Mouse (Mus musculus) brown adipose tissue, adult 24 weeks (tissue): ENCODE measurements around the gene Ccdc124. TPM values are rescaled to one million over a fixed set of nuclear protein-coding genes. Genes with fewer than 3 reads are reported as not detected.

Experiments
- H3K27ac ChIP-seq: fragments of 200-500 bp; replicated peaks from 2 replicates; pipeline ENCODE4 v1.5.1; 2012; ENCODE audit warnings: low read depth, mild to moderate bottlenecking, low read length
- H3K4me1 ChIP-seq: fragments of 200-500 bp; 2 replicates; pipeline ENCODE4 v1.6.1; 2012; ENCODE audit warnings: low read length, mixed read lengths; ENCODE audit not compliant: control insufficient read depth, insufficient read depth, insufficient read length
- H3K4me3 ChIP-seq: fragments of 200-500 bp; 2 replicates; pipeline ENCODE4 v1.5.1; 2012; ENCODE audit warnings: low read depth, mild to moderate bottlenecking, low read length, moderate library complexity; ENCODE audit not compliant: insufficient read depth
- polyA plus RNA-seq: library from polyadenylated mRNA; stranded (reverse); fragments of >200 nt; gene quantifications from 2 replicates; pipeline ENCODE4 v1.2.4, GENCODE M21; 2012; ENCODE audit not compliant: missing spikeins, insufficient read depth, insufficient read length

Ccdc124 gene
- polyA plus RNA-seq, 1 experiment = 60.6 TPM

DNA sequence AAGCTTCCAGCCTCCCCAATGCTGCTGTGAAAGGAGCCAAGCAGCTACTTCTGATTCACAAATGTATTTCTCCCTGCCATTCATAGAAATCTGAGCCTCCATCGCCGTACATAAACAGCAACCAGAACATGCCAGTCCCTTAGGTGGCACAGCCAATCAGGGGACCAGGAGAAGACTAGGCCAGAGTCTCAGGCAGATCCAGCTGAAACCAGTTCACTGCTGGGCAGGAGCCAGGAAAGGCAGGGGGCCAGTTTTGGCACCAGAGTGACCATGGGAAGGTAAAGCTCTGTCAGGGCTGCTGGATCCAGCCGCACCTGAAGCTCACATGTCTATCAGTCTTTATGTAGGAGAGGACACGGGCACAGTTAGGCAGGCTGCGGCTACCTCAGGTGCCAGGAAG lies 16.9 kb upstream of the Ccdc124 start:
- no peaks in the 10 kb centered on the region for H3K4me1 ChIP-seq
- H3K4me3 ChIP-seq = no peak overlapping the region
- H3K27ac ChIP-seq = no peak overlapping the region

DNA sequence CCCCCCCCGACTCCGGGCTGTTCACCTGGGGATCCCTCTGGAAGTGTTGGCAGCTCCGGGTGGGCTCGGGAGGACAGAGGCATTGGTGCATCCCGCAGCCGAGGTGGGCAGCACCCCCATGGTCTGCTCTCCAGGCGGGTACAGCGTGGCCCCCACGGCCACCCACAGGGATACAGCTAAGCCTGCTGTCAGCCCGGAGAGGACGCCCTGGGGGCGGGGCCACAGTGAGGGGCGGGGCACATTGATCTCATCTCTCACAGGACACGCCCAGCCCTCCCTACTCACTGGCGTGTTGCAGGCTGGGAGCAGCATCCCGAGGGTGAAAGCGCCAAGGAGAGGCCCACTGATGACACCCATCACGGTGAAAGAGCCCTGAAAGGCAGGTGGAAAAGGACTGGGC lies 13.9 kb upstream of the Ccdc124 start:
- Histone ChIP-seq H3K4me1 (no peaks in the 10 kb centered on the region), H3K27ac (no peak overlapping the region)

DNA sequence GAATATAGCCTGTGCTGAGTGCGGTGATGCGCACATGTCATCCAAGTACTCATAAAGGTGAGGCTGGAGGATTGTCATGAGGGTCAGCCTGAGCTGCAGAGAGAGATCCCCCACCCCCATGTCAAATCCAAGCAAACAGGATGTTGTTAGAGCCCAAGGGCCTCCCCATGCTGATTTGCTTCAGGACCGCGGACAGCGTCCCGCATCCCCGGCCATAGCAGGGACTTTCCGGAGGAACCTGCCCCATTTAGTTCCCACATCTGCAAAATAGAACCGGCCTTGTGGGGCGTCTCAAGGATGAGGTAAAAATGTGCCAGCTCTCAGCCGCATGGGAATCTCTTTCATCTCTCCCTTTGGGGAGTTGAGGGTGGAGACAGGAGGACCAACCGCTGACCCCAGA lies 11.9 kb upstream of the Ccdc124 start:
- peaks cover 3% of the 10 kb centered on the region; the same call in 1 of the 2 replicates for H3K4me1 ChIP-seq
- no peak overlapping the region for H3K27ac ChIP-seq
- H3K4me3 ChIP-seq = no peak overlapping the region

More for the DNA sequence above, 13.9 kb upstream of the Ccdc124 start:
- H3K4me3 ChIP-seq = no peak overlapping the region

DNA sequence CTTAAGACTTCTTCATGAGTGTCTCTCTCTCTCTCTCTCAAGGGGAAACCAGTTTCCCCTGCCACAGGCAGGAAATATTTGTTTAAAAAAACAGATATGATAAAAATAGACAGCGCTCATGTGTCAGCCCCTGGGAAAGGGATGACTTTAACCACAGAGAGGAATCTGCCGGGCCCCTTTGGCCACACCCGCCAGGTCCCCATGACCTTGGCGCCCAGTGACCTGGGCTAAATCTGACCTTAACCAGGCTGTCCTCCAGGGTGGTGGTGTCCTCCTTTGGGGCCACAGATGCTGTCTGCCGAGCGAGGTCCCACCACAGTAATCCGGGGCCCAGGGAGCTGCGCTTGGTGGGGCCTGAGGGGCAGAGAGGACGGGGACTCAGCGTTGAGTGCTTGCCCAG lies 10.9 kb upstream of the Ccdc124 start:
- peaks cover 3% of the 10 kb centered on the region; the same call in 1 of the 2 replicates for H3K4me1 ChIP-seq
- H3K4me3 ChIP-seq = no peak overlapping the region

GRCm38 (mm10) chr8:70884186-70884585 lies 10.5 kb upstream of the Ccdc124 start:
- H3K4me1 ChIP-seq = peaks cover 3% of the 10 kb centered on the region; the same call in 1 of the 2 replicates
- no peak overlapping the region for H3K27ac ChIP-seq
- no peak overlapping the region for H3K4me3 ChIP-seq

More for the DNA sequence above, 10.9 kb upstream of the Ccdc124 start:
- H3K27ac ChIP-seq = no peak overlapping the region

DNA sequence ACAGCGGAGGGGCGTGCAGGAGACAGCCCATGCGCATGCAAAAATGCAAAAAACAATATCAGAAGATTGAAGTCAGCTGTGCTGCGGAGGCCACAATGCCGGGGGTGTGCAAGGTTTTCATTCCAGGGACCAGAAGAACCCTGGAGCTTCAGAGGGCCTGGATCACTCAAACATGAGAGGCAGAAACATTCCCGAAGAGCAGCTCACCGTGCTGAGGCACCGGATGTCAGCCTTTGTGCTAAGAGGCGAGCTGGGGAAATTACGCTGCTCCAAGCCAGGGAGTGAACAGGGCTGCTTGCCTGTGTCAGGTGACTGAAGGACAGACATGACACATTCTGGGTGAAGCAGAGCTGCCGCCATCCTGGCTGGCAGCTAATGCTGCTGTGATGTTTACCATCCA lies 6.8 kb upstream of the Ccdc124 start:
- Histone ChIP-seq H3K4me1 (peaks cover 3% of the 10 kb centered on the region; the same call in 1 of the 2 replicates), H3K4me3 (peak overlapping the region; percentile 31), H3K27ac (peak overlapping the region; percentile 61)

DNA sequence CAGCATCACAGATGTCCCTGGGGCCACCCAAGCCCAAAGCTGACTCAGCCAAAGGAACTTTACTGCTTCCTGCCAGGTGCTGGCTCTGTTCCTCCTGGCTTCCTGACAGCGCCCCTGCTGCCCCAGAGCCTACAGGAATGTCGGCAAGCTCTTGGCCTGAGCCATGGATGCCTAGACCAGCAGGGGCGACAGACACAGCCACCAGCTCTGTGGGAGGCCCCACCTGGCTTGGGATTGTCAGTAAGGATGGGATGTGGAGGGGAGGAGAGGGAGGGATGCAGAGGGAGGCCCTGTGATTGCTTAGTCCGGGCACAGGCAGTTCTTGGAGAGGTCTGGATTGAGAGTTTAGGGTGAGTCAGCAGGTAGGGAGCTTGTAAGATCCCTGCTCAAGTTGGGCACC lies 6.4 kb upstream of the Ccdc124 start:
- Histone ChIP-seq H3K4me1 (peaks cover 3% of the 10 kb centered on the region; the same call in 1 of the 2 replicates), H3K4me3 (peak overlapping the region; percentile 31), H3K27ac (peak overlapping the region; percentile 58)

DNA sequence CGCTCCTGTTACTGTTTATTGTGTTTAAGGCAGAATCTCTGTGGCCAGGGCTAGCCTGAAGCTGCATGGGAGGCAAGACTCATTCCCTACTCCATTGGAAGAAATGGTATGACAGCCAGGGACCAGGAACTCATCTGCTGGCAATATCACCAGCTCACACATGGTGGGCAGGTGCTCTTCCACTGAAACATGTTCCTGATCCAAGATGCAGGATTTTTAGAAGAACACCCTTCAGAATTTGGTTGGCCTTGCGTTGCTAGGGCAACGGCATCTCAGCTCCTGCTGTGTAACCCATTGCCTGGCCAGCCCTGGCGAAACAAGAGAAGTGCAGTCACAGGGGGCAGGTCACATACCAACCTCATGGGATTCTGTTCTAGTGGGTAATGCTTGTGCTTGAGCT lies 5.8 kb upstream of the Ccdc124 start:
- H3K4me1 ChIP-seq = peaks cover 3% of the 10 kb centered on the region; the same call in 1 of the 2 replicates
- no peak overlapping the region for H3K4me3 ChIP-seq
- H3K27ac ChIP-seq = no peak overlapping the region

- H3K27ac ChIP-seq = no peak overlapping the region
- peaks cover 3% of the 10 kb centered on the region; the same call in 1 of the 2 replicates for H3K4me1 ChIP-seq
- H3K4me3 ChIP-seq = no peak overlapping the region
Measured at GRCm38 (mm10) chr8:70878178-70878577, 4.4 kb upstream of the Ccdc124 start.

- H3K27ac ChIP-seq = no peak overlapping the region
- no peak overlapping the region for H3K4me3 ChIP-seq
- peaks cover 3% of the 10 kb centered on the region; the same call in 1 of the 2 replicates for H3K4me1 ChIP-seq
Measured at GRCm38 (mm10) chr8:70876382-70876781, 2.6 kb upstream of the Ccdc124 start.

DNA sequence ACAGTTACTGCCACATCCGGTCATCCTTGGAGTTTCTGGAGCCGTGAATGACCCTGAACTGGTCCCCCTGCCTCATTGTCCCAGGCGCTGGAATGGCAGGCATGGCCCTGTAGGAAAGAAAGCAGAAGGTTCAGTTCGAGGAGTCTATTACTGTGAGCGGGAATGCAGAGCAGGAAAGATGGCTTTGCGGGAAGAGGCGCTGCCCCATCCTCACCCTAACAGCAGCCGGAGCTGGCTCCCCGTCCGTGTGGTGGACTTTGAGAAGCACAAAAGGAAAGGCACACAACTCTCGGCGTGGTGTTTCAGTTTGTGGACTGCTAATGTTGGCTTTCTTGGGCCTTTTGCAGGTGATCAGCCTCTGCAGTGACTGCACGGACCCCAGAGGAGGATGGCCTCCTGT lies 706 bp upstream of the Ccdc124 start:
- Histone ChIP-seq H3K4me3 (no peak overlapping the region), H3K27ac (no peak overlapping the region), H3K4me1 (no peaks in the 10 kb centered on the region)

- H3K4me3 ChIP-seq = peak overlapping the region; percentile 81
- peak overlapping the region; percentile 56 for H3K27ac ChIP-seq
Measured at GRCm38 (mm10) chr8:70872643-70873363, 932 bp downstream of the Ccdc124 start.

GRCm38 (mm10) chr8:70871195-70871807 lies 2.4 kb downstream of the Ccdc124 start:
- Histone ChIP-seq H3K4me3 (no peak overlapping the region), H3K27ac (no peak overlapping the region), H3K4me1 (no peaks in the 10 kb centered on the region)

More at GRCm38 (mm10) chr8:70872643-70873363, 932 bp downstream of the Ccdc124 start:
- H3K4me1 ChIP-seq = no peaks in the 10 kb centered on the region

DNA sequence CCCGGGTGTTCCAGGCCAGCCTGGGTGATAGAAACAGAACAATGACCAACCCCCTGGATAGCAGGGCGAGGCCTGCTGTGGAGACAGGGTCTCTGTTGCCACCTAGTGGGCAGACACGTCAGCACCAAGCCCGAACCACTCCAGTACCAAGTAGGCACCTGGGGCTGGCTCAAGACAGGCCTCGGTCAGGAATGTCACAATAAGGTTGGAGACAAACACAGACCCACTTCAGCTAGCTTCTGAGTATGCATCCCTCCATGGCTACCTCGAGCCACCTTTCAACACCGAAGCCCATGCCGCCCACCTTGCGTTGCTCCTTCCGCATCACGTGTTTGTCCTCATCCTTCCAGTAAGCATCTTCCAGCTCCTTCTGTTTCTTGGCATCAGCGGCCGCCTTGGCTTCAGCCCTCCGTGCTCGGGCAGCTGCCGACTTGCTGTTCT lies 4.1 kb downstream of the Ccdc124 start:
- Histone ChIP-seq H3K4me1 (peaks cover 4% of the 10 kb centered on the region; the same call in 1 of the 2 replicates), H3K27ac (no peak overlapping the region), H3K4me3 (no peak overlapping the region)

GRCm38 (mm10) chr8:70869199-70869571 lies 4.5 kb downstream of the Ccdc124 start:
- Histone ChIP-seq H3K27ac (no peak overlapping the region), H3K4me1 (peaks cover 4% of the 10 kb centered on the region; the same call in 1 of the 2 replicates), H3K4me3 (no peak overlapping the region)
